Mouse (Mus musculus) thymus, adult 2 months (tissue): ENCODE measurements around the gene Dnmt3a. TPM values are rescaled to one million over a fixed set of nuclear protein-coding genes. Genes with fewer than 3 reads are reported as not detected.

Source experiments
- DNase-seq: peaks from one replicate; pipeline ENCODE4 v3.0.0; 2021
- H3K27ac ChIP-seq: fragments of 200-500 bp; 2 replicates; pipeline ENCODE4 v1.5.1; 2012; ENCODE audit warnings: low read length, control low read depth; ENCODE audit not compliant: control insufficient read depth, insufficient read depth
- H3K27me3 ChIP-seq: fragments of 200-500 bp; 2 replicates; pipeline ENCODE4 v1.6.1; 2012; ENCODE audit warnings: mild to moderate bottlenecking, low read length, moderate library complexity, mixed read lengths; ENCODE audit not compliant: control insufficient read depth, insufficient read depth
- H3K36me3 ChIP-seq: fragments of 200-500 bp; 2 replicates; pipeline ENCODE4 v1.6.1; 2012; ENCODE audit warnings: mild to moderate bottlenecking, low read length, moderate library complexity; ENCODE audit not compliant: control insufficient read depth, insufficient read depth
- H3K4me1 ChIP-seq: fragments of 200-500 bp; replicated peaks from 2 replicates; pipeline ENCODE4 v1.6.1; 2012; ENCODE audit warnings: low read length; ENCODE audit not compliant: control insufficient read depth, insufficient read depth
- H3K4me3 ChIP-seq: fragments of 200-500 bp; 2 replicates; pipeline ENCODE4 v1.5.1; 2012; ENCODE audit warnings: mild to moderate bottlenecking, low read length, control low read depth, moderate library complexity; ENCODE audit not compliant: control insufficient read depth, insufficient read depth
- CTCF ChIP-seq: fragments of 200-500 bp; IDR thresholded peaks from 2 replicates; pipeline ENCODE4 v1.5.1; 2012; ENCODE audit warnings: mild to moderate bottlenecking, control low read depth, low read length, moderate library complexity, borderline replicate concordance; ENCODE audit not compliant: control insufficient read depth, poor library complexity, insufficient read depth; ENCODE audit errors: extremely low read depth
- POLR2A ChIP-seq: fragments of 200-500 bp; IDR thresholded peaks from 2 replicates; pipeline ENCODE4 v1.6.1; 2012; ENCODE audit warnings: mild to moderate bottlenecking, low read length, control low read depth, moderate library complexity; ENCODE audit not compliant: control insufficient read depth, poor library complexity, insufficient read depth; ENCODE audit errors: extremely low read depth
- WGBS: fragments of 180-500 bp; shearing (Covaris S2); methylation state at CpG from one replicate; pipeline ENCODE4 v1.1.7; 2018; 5-methylcytosine and 5-hydroxymethylcytosine counted together
- polyA plus RNA-seq: library from polyadenylated mRNA; depleted of rRNA; stranded (reverse); fragments of >200 nt; gene quantifications from 2 replicates; pipeline ENCODE4 v1.2.3, GENCODE M21; 2012

Dnmt3a gene
- polyA plus RNA-seq, 1 experiment: 40.9 TPM

DNA sequence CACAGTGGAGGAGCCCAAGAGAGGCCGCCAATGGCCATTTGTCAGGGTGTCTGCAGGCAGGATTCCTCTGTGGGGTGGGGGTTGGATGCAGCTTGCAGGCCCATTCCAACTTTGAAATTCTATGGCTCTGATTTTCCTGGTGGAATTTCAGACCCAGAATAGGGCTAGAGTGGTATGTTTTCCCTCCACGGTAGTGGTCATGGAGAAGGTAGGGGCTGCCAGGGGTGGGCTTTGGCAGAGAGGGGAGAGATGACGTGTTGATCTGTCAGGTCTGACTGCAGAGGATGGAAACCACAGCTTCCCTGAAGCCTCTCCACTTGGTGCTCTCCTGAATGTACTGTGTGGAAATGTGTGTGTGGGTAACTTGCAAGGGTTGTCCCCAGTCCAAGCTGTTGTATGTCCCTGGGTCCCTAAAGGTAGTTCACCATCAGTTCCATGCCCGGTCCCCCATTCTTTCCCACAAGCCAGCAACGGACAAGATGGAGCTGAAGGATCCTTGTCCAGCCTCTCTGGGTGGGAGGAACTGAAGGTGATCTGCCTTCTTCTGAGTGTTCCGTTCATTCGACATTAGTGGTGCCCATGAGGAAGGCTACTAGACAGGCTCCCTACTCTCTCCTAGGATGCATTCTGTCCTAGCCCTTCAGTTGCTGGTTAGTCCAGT is 3.8 kb downstream of the Dnmt3a start:
- no peak overlapping the region for H3K27ac ChIP-seq
- 91% methylated on average over 7 of the region's 7 CpGs for WGBS

GRCm38 (mm10) chr12:3810455-3810854 is 4.6 kb downstream of the Dnmt3a start:
- Histone ChIP-seq H3K27ac (no peak overlapping the region), H3K27me3 (no peaks in the 10 kb centered on the region), H3K4me3 (no peak overlapping the region), H3K4me1 (peaks cover 38% of the 10 kb centered on the region), H3K36me3 (no peaks in the 10 kb centered on the region)
- WGBS: 95% methylated on average over 4 of the region's 4 CpGs
- DNase-seq: no peak
- TF ChIP-seq CTCF (no peak), POLR2A (no peak)

More for the DNA sequence above, 3.8 kb downstream of the Dnmt3a start:
- H3K36me3 ChIP-seq: no peaks in the 10 kb centered on the region
- H3K4me1 ChIP-seq: peaks cover 35% of the 10 kb centered on the region
- DNase-seq: no peak
- H3K4me3 ChIP-seq: no peak overlapping the region
- TF ChIP-seq CTCF (no peak), POLR2A (no peak)
- no peaks in the 10 kb centered on the region for H3K27me3 ChIP-seq

GRCm38 (mm10) chr12:3811596-3811995 is 5.8 kb downstream of the Dnmt3a start:
- no peak for TF ChIP-seq POLR2A
- no peak for TF ChIP-seq CTCF
- Histone ChIP-seq H3K4me3 (no peak overlapping the region), H3K27me3 (no peaks in the 10 kb centered on the region), H3K4me1 (peaks cover 34% of the 10 kb centered on the region), H3K27ac (no peak overlapping the region), H3K36me3 (no peaks in the 10 kb centered on the region)
- WGBS: 84% methylated on average over 5 of the region's 5 CpGs
- DNase-seq: no peak

GRCm38 (mm10) chr12:3812251-3812650 is 6.4 kb downstream of the Dnmt3a start:
- H3K4me1 ChIP-seq: peaks cover 34% of the 10 kb centered on the region
- H3K36me3 ChIP-seq: no peaks in the 10 kb centered on the region
- no peak overlapping the region for H3K27ac ChIP-seq
- WGBS: 80% methylated on average over 6 of the region's 6 CpGs
- no peaks in the 10 kb centered on the region for H3K27me3 ChIP-seq
- no peak for DNase-seq
- no peak overlapping the region for H3K4me3 ChIP-seq
- no peak for TF ChIP-seq CTCF
- TF ChIP-seq POLR2A: no peak

DNA sequence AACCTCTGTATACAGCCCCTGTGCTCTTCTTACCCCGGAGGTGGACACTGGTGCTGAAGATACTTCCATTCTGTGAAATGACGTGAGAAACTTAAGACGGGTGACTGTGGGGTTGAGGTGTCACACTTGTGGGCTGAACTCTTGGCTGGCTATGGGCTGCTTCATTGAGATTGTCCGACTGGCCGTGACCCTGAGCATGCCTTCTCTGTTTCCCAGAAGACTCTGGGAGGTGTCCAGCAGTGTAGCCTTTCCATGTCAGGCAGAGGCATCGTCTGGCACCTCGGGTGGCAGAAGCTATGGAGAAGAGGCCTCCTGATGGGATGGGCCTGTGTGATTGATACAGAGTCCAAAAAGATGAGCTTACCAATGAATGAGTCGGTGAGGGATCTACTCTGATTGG is 7.3 kb downstream of the Dnmt3a start:
- no peak overlapping the region for H3K27ac ChIP-seq
- H3K27me3 ChIP-seq: no peaks in the 10 kb centered on the region
- no peak for DNase-seq
- H3K36me3 ChIP-seq: no peaks in the 10 kb centered on the region
- WGBS: 96% methylated on average over 8 of the region's 8 CpGs
- no peak for TF ChIP-seq POLR2A
- TF ChIP-seq CTCF: no peak
- peaks cover 31% of the 10 kb centered on the region for H3K4me1 ChIP-seq
- no peak overlapping the region for H3K4me3 ChIP-seq

DNA sequence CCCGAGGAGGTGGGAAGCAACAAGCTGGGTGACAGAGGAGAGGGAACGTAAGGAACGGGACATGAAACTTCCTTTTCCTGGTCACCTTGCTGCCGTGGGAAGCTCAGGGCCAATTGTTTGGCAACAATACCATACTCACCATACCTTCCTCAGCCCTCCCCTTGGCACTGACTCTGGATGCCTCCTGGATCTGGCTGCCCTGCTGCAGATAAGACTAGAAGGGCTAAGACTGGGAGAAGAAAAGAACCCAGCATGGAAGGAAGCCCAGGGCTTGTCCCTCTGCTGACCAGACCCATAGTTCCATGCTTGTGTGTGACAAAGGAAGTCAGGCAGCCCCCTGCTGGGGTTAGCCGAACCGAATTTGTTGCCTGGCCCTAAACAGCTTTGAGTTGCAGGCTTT is 9.6 kb downstream of the Dnmt3a start:
- Histone ChIP-seq H3K4me3 (no peak overlapping the region), H3K4me1 (peaks cover 15% of the 10 kb centered on the region), H3K36me3 (no peaks in the 10 kb centered on the region), H3K27ac (no peak overlapping the region), H3K27me3 (no peaks in the 10 kb centered on the region)
- whole genome bisulfite sequencing: 78% methylated on average over 6 of the region's 6 CpGs
- TF ChIP-seq CTCF (no peak), POLR2A (no peak)
- no peak for DNase-seq

GRCm38 (mm10) chr12:3817033-3817432 is 11.2 kb downstream of the Dnmt3a start:
- Histone ChIP-seq H3K4me3 (no peak overlapping the region), H3K27ac (no peak overlapping the region), H3K36me3 (no peaks in the 10 kb centered on the region), H3K4me1 (peaks cover 8% of the 10 kb centered on the region; the same call in 1 of the 2 replicates), H3K27me3 (no peaks in the 10 kb centered on the region)
- TF ChIP-seq CTCF (no peak), POLR2A (no peak)
- WGBS: 89% methylated on average over 7 of the region's 7 CpGs
- DNase-seq: no peak
